Mouse (Mus musculus) CH12.LX (cell line): ENCODE measurements around the gene Fgfr2. TPM values are rescaled to one million over a fixed set of nuclear protein-coding genes. Genes with fewer than 3 reads are reported as not detected.

Source experiments
- DNase-seq: peaks from one replicate; pipeline ENCODE4 v3.0.0-alpha.2; 2013; ENCODE audit errors: extremely low read depth
- H3K27ac ChIP-seq: 2 replicates; pipeline ENCODE4 v1.5.1; 2012; ENCODE audit warnings: low read depth, mild to moderate bottlenecking, control low read depth, moderate library complexity; ENCODE audit not compliant: insufficient read depth
- H3K27me3 ChIP-seq: replicated peaks from 2 replicates; pipeline ENCODE3; 2012; ENCODE audit warnings: inconsistent platforms
- H3K36me3 ChIP-seq, 2 experiments: replicated peaks in 1 of 2; 2 replicates each; pipeline versions ENCODE3 to v1.6.1; 2012; ENCODE audit warnings: inconsistent platforms in 1 of 2, low read length in 1 of 2, mild to moderate bottlenecking in 1 of 2, mixed read lengths in 1 of 2, moderate library complexity in 1 of 2; ENCODE audit not compliant: control insufficient read depth in 1 of 2, insufficient read depth in 1 of 2
- H3K4me1 ChIP-seq, 2 experiments: 2 replicates each; pipeline ENCODE4 v1.6.1; 2012; ENCODE audit warnings: inconsistent platforms in 1 of 2, moderate library complexity in 1 of 2; ENCODE audit not compliant: insufficient read depth in 2 of 2, control insufficient read depth in 1 of 2
- H3K4me2 ChIP-seq: 2 replicates; pipeline ENCODE4 v1.6.1; 2012; ENCODE audit warnings: low read depth, mild to moderate bottlenecking, control low read depth; ENCODE audit not compliant: poor library complexity, insufficient read depth, severe bottlenecking
- H3K4me3 ChIP-seq, 3 experiments: fragments of 150-350 bp in 1 of 3; sonication (generic) in 1 of 3; replicated peaks in 1 of 3; 2 replicates each; pipeline versions ENCODE3 to v1.5.1; 2011 to 2012; ENCODE audit warnings: low read depth in 2 of 3, low read length in 2 of 3, mild to moderate bottlenecking in 2 of 3, moderate library complexity in 2 of 3, control low read depth in 1 of 3, improper control_type of control experiment in 1 of 3, inconsistent platforms in 1 of 3, mixed read lengths in 1 of 3; ENCODE audit not compliant: poor library complexity in 1 of 3
- H3K79me2 ChIP-seq: replicated peaks from 2 replicates; pipeline ENCODE4 v1.6.1; 2012; ENCODE audit warnings: mild to moderate bottlenecking, moderate library complexity; ENCODE audit not compliant: control insufficient read depth, poor library complexity, insufficient read depth, severe bottlenecking; ENCODE audit errors: extremely low read depth
- H3K9ac ChIP-seq: 2 replicates; pipeline ENCODE4 v1.6.1; 2012; ENCODE audit warnings: low read depth, mild to moderate bottlenecking, control low read depth, moderate library complexity; ENCODE audit not compliant: insufficient read depth
- H3K9me3 ChIP-seq: replicated peaks from 2 replicates; pipeline ENCODE3; 2012; ENCODE audit warnings: low read length, inconsistent platforms, mixed read lengths
- CHD1 ChIP-seq: IDR thresholded peaks from 2 replicates; pipeline ENCODE4 v1.6.1; 2012; ENCODE audit warnings: low read depth, low read length, improper control_type of control experiment, inconsistent platforms
- CTCF ChIP-seq, 2 experiments: IDR thresholded peaks in 1 of 2; conservative IDR thresholded peaks in 1 of 2; 2 replicates each; pipeline ENCODE4 v1.5.1; 2011 to 2012; ENCODE audit warnings: low read depth in 2 of 2, low read length in 2 of 2, improper control_type of control experiment in 1 of 2, inconsistent platforms in 1 of 2, mild to moderate bottlenecking in 1 of 2, moderate library complexity in 1 of 2
- ELF1 ChIP-seq: IDR thresholded peaks from 2 replicates; pipeline ENCODE4 v1.6.1; 2014; ENCODE audit warnings: low read depth, mild to moderate bottlenecking, inconsistent platforms, low read length, improper control_type of control experiment
- EP300 ChIP-seq: IDR thresholded peaks from 2 replicates; pipeline ENCODE4 v1.6.1; 2011; ENCODE audit warnings: low read length, improper control_type of control experiment
- HCFC1 ChIP-seq: IDR thresholded peaks from 2 replicates; pipeline ENCODE4 v1.6.1; 2012; ENCODE audit warnings: low read depth, mild to moderate bottlenecking, inconsistent platforms, low read length, improper control_type of control experiment
- IRF4 ChIP-seq: IDR thresholded peaks from 2 replicates; pipeline ENCODE4 v1.6.1; 2014; ENCODE audit warnings: low read depth, mild to moderate bottlenecking, inconsistent platforms, low read length, improper control_type of control experiment
- JUN ChIP-seq: IDR thresholded peaks from 2 replicates; pipeline ENCODE4 v1.6.1; 2011; ENCODE audit warnings: low read depth, mild to moderate bottlenecking, low read length, improper control_type of control experiment, moderate library complexity; ENCODE audit not compliant: insufficient read depth
- JUND ChIP-seq: conservative IDR thresholded peaks from 2 replicates; pipeline ENCODE4 v1.6.1; 2011; ENCODE audit warnings: low read depth, low read length, improper control_type of control experiment
- MAFK ChIP-seq: IDR thresholded peaks from 2 replicates; pipeline ENCODE4 v1.6.1; 2011; ENCODE audit warnings: low read length, improper control_type of control experiment; ENCODE audit not compliant: insufficient replicate concordance
- MAZ ChIP-seq: IDR thresholded peaks from 2 replicates; pipeline ENCODE4 v1.6.1; 2012; ENCODE audit warnings: low read depth, mild to moderate bottlenecking, inconsistent platforms, low read length, improper control_type of control experiment, moderate library complexity
- MEF2A ChIP-seq: IDR thresholded peaks from 2 replicates; pipeline ENCODE4 v1.6.1; 2014; ENCODE audit warnings: low read depth, mild to moderate bottlenecking, inconsistent platforms, low read length, improper control_type of control experiment, borderline replicate concordance
- MXI1 ChIP-seq: IDR thresholded peaks from 2 replicates; pipeline ENCODE4 v1.6.1; 2011; ENCODE audit warnings: mild to moderate bottlenecking, low read depth, low read length, improper control_type of control experiment
- NELFE ChIP-seq: IDR thresholded peaks from 2 replicates; pipeline ENCODE4 v1.6.1; 2011; ENCODE audit warnings: low read depth, low read length, improper control_type of control experiment
- NRF1 ChIP-seq: IDR thresholded peaks from 2 replicates; pipeline ENCODE4 v1.6.1; 2014; ENCODE audit warnings: low read depth, mild to moderate bottlenecking, inconsistent platforms, low read length, improper control_type of control experiment, moderate library complexity
- PAX5 ChIP-seq: IDR thresholded peaks from 2 replicates; pipeline ENCODE4 v1.6.1; 2012; ENCODE audit warnings: low read length, inconsistent platforms, mixed read lengths
- RAD21 ChIP-seq: IDR thresholded peaks from 2 replicates; pipeline ENCODE4 v1.6.1; 2011; ENCODE audit warnings: low read depth, mild to moderate bottlenecking, low read length, improper control_type of control experiment, moderate library complexity
- SMC3 ChIP-seq: IDR thresholded peaks from 2 replicates; pipeline ENCODE4 v1.6.1; 2011; ENCODE audit warnings: low read depth, low read length, improper control_type of control experiment
- TCF12 ChIP-seq: IDR thresholded peaks from 2 replicates; pipeline ENCODE4 v1.6.1; 2014; ENCODE audit warnings: low read depth, mild to moderate bottlenecking, inconsistent platforms, low read length, improper control_type of control experiment
- UBTF ChIP-seq: IDR thresholded peaks from 2 replicates; pipeline ENCODE4 v1.6.1; 2012; ENCODE audit warnings: low read depth, mild to moderate bottlenecking, inconsistent platforms, low read length, improper control_type of control experiment, moderate library complexity
- ZMIZ1 ChIP-seq: IDR thresholded peaks from 2 replicates; pipeline ENCODE4 v1.6.1; 2012; ENCODE audit warnings: low read depth, mild to moderate bottlenecking, inconsistent platforms, low read length, improper control_type of control experiment
- dilution Hi-C: fragments of 300-500 bp; cut with MboI; formaldehyde crosslinking; loops from 2 replicates; pipeline ENCODE4 v1.14.3; 2020; ENCODE audit warnings: low sequenced_read_pairs; ENCODE audit not compliant: extremely low pct_unique_long_range_greater_than_20kb, extremely low pct_ligation_motif_present
- in situ Hi-C: fragments of 300-500 bp; cut with MboI; formaldehyde crosslinking; loops from 3 replicates; pipeline ENCODE4 v1.14.3; 2019; ENCODE audit warnings: low sequenced_read_pairs, low pct_ligation_motif_present, low pct_unique_long_range_greater_than_20kb, mixed read lengths
- polyA plus RNA-seq: library from polyadenylated mRNA; unstranded; fragments of >175 nt; gene quantifications from 2 replicates; pipeline ENCODE4 v1.2.1, GENCODE M21; 2012; ENCODE audit warnings: low read depth; ENCODE audit not compliant: insufficient read length
- total RNA-seq, 2 experiments: library from RNA; depleted of rRNA; stranded (reverse); fragments of 300-350 nt in 1 of 2; fragments of >200 nt in 1 of 2; gene quantifications; 2 replicates each; pipeline ENCODE4 v1.2.3; 2012 to 2014

Gene Fgfr2
- total and polyA plus RNA-seq, 3 experiments, result not detected

- Histone ChIP-seq H3K4me2 (no peak overlapping the region), H3K4me3 (no peak overlapping the region)
- dilution Hi-C loops, result no loop called here
Measured at GRCm38 (mm10) chr7:131027557-131027956, 2095.6 kb downstream of the Fgfr2 start.

GRCm38 (mm10) chr7:131024807-131025206 is 2098.3 kb downstream of the Fgfr2 start:
- dilution Hi-C loops, result no loop called here
- peaks cover 69% of the 10 kb centered on the region for H3K27me3 ChIP-seq

More at GRCm38 (mm10) chr7:131027557-131027956, 2095.6 kb downstream of the Fgfr2 start:
- DNase-seq, result no peak
- Histone ChIP-seq H3K27ac (no peak overlapping the region), H3K27me3 (peaks cover 80% of the 10 kb centered on the region), H3K4me1 (no peaks in the 10 kb centered on the region), H3K79me2 (no peaks in the 10 kb centered on the region), H3K9ac (no peak overlapping the region), H3K9me3 (no peaks in the 10 kb centered on the region), H3K36me3 (no peaks in the 10 kb centered on the region)
- in situ Hi-C loops, result no loop called here
- TF ChIP-seq JUND (no peak), NELFE (no peak), MXI1 (no peak), EP300 (no peak), SMC3 (no peak), MAZ (no peak), RAD21 (no peak), MAFK (no peak)

GRCm38 (mm10) chr7:131019181-131019580 is 2104.0 kb downstream of the Fgfr2 start:
- Histone ChIP-seq H3K9ac (no peak overlapping the region), H3K4me2 (no peak overlapping the region), H3K79me2 (no peaks in the 10 kb centered on the region), H3K36me3 (no peaks in the 10 kb centered on the region), H3K4me1 (no peaks in the 10 kb centered on the region), H3K27ac (no peak overlapping the region), H3K9me3 (no peaks in the 10 kb centered on the region), H3K27me3 (peaks cover 55% of the 10 kb centered on the region), H3K4me3 (no peak overlapping the region)
- TF ChIP-seq MEF2A, result no peak
- no peak for TF ChIP-seq TCF12
- no peak for TF ChIP-seq ELF1
- no peak for TF ChIP-seq MAFK
- no peak for TF ChIP-seq IRF4
- TF ChIP-seq NELFE, result no peak
- no peak for TF ChIP-seq CTCF (conservative IDR thresholded peaks at IDR 0.05 in 1 of 2, IDR thresholded peaks at IDR 0.05 in 1 of 2; ENCODE audit: low read depth in 2 of 2, low read length in 2 of 2)
- TF ChIP-seq PAX5, result no peak
- no peak for TF ChIP-seq MXI1
- TF ChIP-seq CHD1, result no peak
- no peak for TF ChIP-seq NRF1
- no peak for TF ChIP-seq UBTF
- TF ChIP-seq ZMIZ1, result no peak
- TF ChIP-seq HCFC1, result no peak
- dilution Hi-C loops, result no loop called here
- in situ Hi-C loops, result no loop called here
- no peak for DNase-seq

More at GRCm38 (mm10) chr7:131024807-131025206, 2098.3 kb downstream of the Fgfr2 start:
- no peak overlapping the region for H3K9ac ChIP-seq
- H3K79me2 ChIP-seq, result no peaks in the 10 kb centered on the region
- no peak overlapping the region for H3K4me3 ChIP-seq
- in situ Hi-C loops, result no loop called here
- H3K9me3 ChIP-seq, result no peaks in the 10 kb centered on the region
- no peak overlapping the region for H3K4me2 ChIP-seq
- H3K36me3 ChIP-seq, result no peaks in the 10 kb centered on the region
- no peaks in the 10 kb centered on the region for H3K4me1 ChIP-seq
- no peak for TF ChIP-seq NELFE
- TF ChIP-seq JUN, result no peak
- TF ChIP-seq ZMIZ1, result no peak
- no peak for TF ChIP-seq UBTF
- no peak overlapping the region for H3K27ac ChIP-seq
- no peak for DNase-seq
